In the genomic region with DNA sequence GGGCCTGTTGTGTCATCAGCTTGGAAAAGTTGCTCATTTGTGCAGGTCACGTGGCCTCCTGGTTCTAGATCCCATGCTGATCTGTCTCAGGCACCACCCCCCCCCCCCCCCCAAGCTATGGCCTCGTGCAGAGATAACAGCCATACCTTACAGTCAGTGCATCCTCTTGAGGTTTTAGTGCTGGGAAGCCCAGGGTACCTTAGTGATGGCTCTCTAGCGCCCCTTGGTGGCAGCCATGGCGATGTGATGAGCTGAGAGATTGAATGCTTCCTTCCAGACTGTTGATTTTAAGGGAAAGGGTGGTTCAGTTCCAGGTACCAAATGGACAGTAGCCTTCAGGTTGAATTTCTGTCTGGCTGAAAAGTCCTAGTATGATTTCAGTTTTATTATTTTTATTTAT, we compare ENCODE assay signal across 8 mouse cellular contexts. TPM values are rescaled to one million over a fixed set of nuclear protein-coding genes. Genes with fewer than 3 reads are reported as not detected.
DNase-seq lines count a peak whose midpoint lies in the region; ATAC-seq and TF ChIP-seq lines count a peak whose summit lies in the region.

No protein-coding gene starts in this region.

- peaks cover 11 to 22% of the 10 kb centered on the region in 2 experiments for H3K36me3 ChIP-seq in MEL (ENCODE audit: control insufficient read depth in 1 of 2, insufficient read depth in 2 of 2, low read length in 2 of 2)
- no peaks in the 10 kb centered on the region for H3K36me3 ChIP-seq in forebrain, embryonic 11.5 days (ENCODE audit: control insufficient read depth, insufficient read depth, low read length)
- H3K36me3 ChIP-seq in heart, postnatal 0 days (replicated peaks; ENCODE audit: control insufficient read depth, insufficient read depth, low read length), result peaks cover 27% of the 10 kb centered on the region
- peaks cover 7% of the 10 kb centered on the region; the same call in 1 of the 2 replicates for H3K36me3 ChIP-seq in liver, embryonic 15.5 days (replicated peaks)

- ATAC-seq in forebrain, embryonic 11.5 days (replicated peaks; ENCODE audit: low FRiP score), result 0 out of 2 replicates have a peak, but pooled peaks have one; percentile 46
- ATAC-seq in heart, postnatal 0 days (ENCODE audit: insufficient read depth, low read depth), result 0 out of 2 replicates have a peak, but pooled peaks have one; percentile 37
- 0 out of 2 replicates have a peak, but pooled peaks have one; percentile 32 for ATAC-seq in liver, embryonic 15.5 days (ENCODE audit: insufficient read depth)
- 0 out of 2 replicates have a peak, but pooled peaks have one; percentile 28 for ATAC-seq in neutrophil, adult 5-6 weeks (ENCODE audit: extremely low read depth, insufficient number of reproducible peaks, low FRiP score, poor library complexity, severe bottlenecking)

- H3K4me2 ChIP-seq in forebrain, embryonic 11.5 days (ENCODE audit: low read depth, low read length, severe bottlenecking), result no peak overlapping the region
- no peak overlapping the region for H3K4me2 ChIP-seq in heart, postnatal 0 days (ENCODE audit: low read depth, low read length)
- no peak overlapping the region for H3K4me2 ChIP-seq in liver, embryonic 15.5 days

- peak; percentile 89 for TF ChIP-seq CTCF in MEL (IDR thresholded peaks at IDR 0.05 in 2 of 3, conservative IDR thresholded peaks at IDR 0.05 in 1 of 3; ENCODE audit: control insufficient read depth in 1 of 3, insufficient read depth in 1 of 3, low read depth in 2 of 3, low read length in 3 of 3, poor library complexity in 1 of 3, severe bottlenecking in 1 of 3)
- TF ChIP-seq CTCF in heart, postnatal 0 days (IDR thresholded peaks at IDR 0.05; ENCODE audit: low read depth), result peak; percentile 96

- peaks cover 2 to 20% of the 10 kb centered on the region in 2 experiments for H3K4me1 ChIP-seq in MEL (ENCODE audit: control insufficient read depth in 1 of 2, insufficient read depth in 2 of 2, low read length in 2 of 2)
- H3K4me1 ChIP-seq in forebrain, embryonic 11.5 days (replicated peaks; ENCODE audit: control insufficient read depth, insufficient read depth, low read length), result peaks cover 8% of the 10 kb centered on the region; the same call in 1 of the 2 replicates
- peaks cover 26% of the 10 kb centered on the region for H3K4me1 ChIP-seq in heart, postnatal 0 days (ENCODE audit: control insufficient read depth, insufficient read depth)
- peaks cover 18% of the 10 kb centered on the region for H3K4me1 ChIP-seq in liver, embryonic 15.5 days (replicated peaks)

- no peak overlapping the region for H3K4me3 ChIP-seq in MEL (ENCODE audit: control insufficient read depth in 1 of 2, insufficient read depth in 1 of 2, low read depth in 2 of 2, low read length in 2 of 2)
- H3K4me3 ChIP-seq in forebrain, embryonic 11.5 days (ENCODE audit: low read depth, low read length), result no peak overlapping the region
- H3K4me3 ChIP-seq in heart, postnatal 0 days (ENCODE audit: low read depth, low read length), result no peak overlapping the region
- H3K4me3 ChIP-seq in liver, embryonic 15.5 days (replicated peaks), result no peak overlapping the region

- peak; percentile 83 for TF ChIP-seq RAD21 in MEL (IDR thresholded peaks at IDR 0.05; ENCODE audit: low read depth, low read length)

- H3K27me3 ChIP-seq in MEL (ENCODE audit: control insufficient read depth in 1 of 2, insufficient read depth in 2 of 2, low read length in 2 of 2), result no peaks in the 10 kb centered on the region
- H3K27me3 ChIP-seq in forebrain, embryonic 11.5 days (ENCODE audit: control insufficient read depth, insufficient read depth, low read length), result no peaks in the 10 kb centered on the region
- H3K27me3 ChIP-seq in heart, postnatal 0 days (ENCODE audit: control insufficient read depth, insufficient read depth, low read length), result no peaks in the 10 kb centered on the region
- H3K27me3 ChIP-seq in liver, embryonic 15.5 days, result no peaks in the 10 kb centered on the region

- peak; percentile 82 for DNase-seq in MEL (ENCODE audit: low read depth, low spot score)
- peak; percentile 72 for DNase-seq in c-Kit-positive CD71-positive TER-119-negative erythroid progenitor cells, embryonic 14.5 days (ENCODE audit: low read depth)
- DNase-seq in forebrain, embryonic 11.5 days (ENCODE audit: low spot score), result peak; percentile 86
- peak; percentile 77 for DNase-seq in heart, postnatal 0 days (ENCODE audit: low spot score)
- peak; percentile 82 to 86 for DNase-seq in kidney, postnatal 25 days
- DNase-seq in urinary bladder, postnatal 36 days (ENCODE audit: low spot score in 2 of 2), result peak; percentile 62 to 67

- TF ChIP-seq POLR2A in MEL (IDR thresholded peaks at IDR 0.05; ENCODE audit: control insufficient read depth in 1 of 2, insufficient read depth in 1 of 2, low read depth in 1 of 2, low read length in 2 of 2, poor library complexity in 1 of 2), result no peak

- H3K9me3 ChIP-seq in MEL (replicated peaks; ENCODE audit: insufficient read depth, low read length), result no peaks in the 10 kb centered on the region
- no peaks in the 10 kb centered on the region for H3K9me3 ChIP-seq in forebrain, embryonic 11.5 days (ENCODE audit: control insufficient read depth, low read length)
- H3K9me3 ChIP-seq in heart, postnatal 0 days (replicated peaks; ENCODE audit: control insufficient read depth, low read length), result no peaks in the 10 kb centered on the region
- H3K9me3 ChIP-seq in liver, embryonic 15.5 days (replicated peaks), result no peaks in the 10 kb centered on the region

- H3K9ac ChIP-seq in MEL (ENCODE audit: control insufficient read depth, low read depth, low read length, poor library complexity, severe bottlenecking), result no peak overlapping the region
- H3K9ac ChIP-seq in forebrain, embryonic 11.5 days (ENCODE audit: low read length), result no peak overlapping the region
- no peak overlapping the region for H3K9ac ChIP-seq in heart, postnatal 0 days (replicated peaks; ENCODE audit: low read depth, low read length)
- H3K9ac ChIP-seq in liver, embryonic 15.5 days, result no peak overlapping the region

- 0 out of 4 replicates have a peak, but pooled peaks of 1 of the 2 experiments have one; percentile 3 for TF ChIP-seq EP300 in MEL (IDR thresholded peaks at IDR 0.05; ENCODE audit: low read depth in 1 of 2, low read length in 2 of 2)
- no peak for TF ChIP-seq EP300 in heart, postnatal 0 days (IDR thresholded peaks at IDR 0.05; ENCODE audit: low read depth)

- no peaks in the 10 kb centered on the region for H3K79me2 ChIP-seq in MEL (ENCODE audit: control insufficient read depth, insufficient read depth, low read length, poor library complexity)

- no peak overlapping the region for H3K27ac ChIP-seq in MEL (ENCODE audit: control insufficient read depth, low read depth, low read length)
- no peak overlapping the region for H3K27ac ChIP-seq in forebrain, embryonic 11.5 days (ENCODE audit: low read depth, low read length)
- no peak overlapping the region for H3K27ac ChIP-seq in heart, postnatal 0 days (ENCODE audit: low read depth)
- H3K27ac ChIP-seq in liver, embryonic 15.5 days (replicated peaks), result no peak overlapping the region

- 7% methylated on average over 4 of the region's 4 CpGs for WGBS in forebrain, embryonic 11.5 days
- WGBS in heart, postnatal 0 days, result 12% methylated on average over 4 of the region's 4 CpGs
- 7% methylated on average over 4 of the region's 4 CpGs for WGBS in liver, embryonic 15.5 days (ENCODE audit: insufficient replicate concordance)

TF ChIP-seq in MEL, 35 proteins besides CTCF, POLR2A, EP300 and RAD21:
- TF ChIP-seq MAFK (IDR thresholded peaks at IDR 0.05; ENCODE audit: borderline replicate concordance, low read depth, low read length) (no peak), RCOR1 (IDR thresholded peaks at IDR 0.05; ENCODE audit: low read depth, low read length) (0 out of 2 replicates have a peak, but pooled peaks have one; percentile 35), ELF1 (IDR thresholded peaks at IDR 0.05; ENCODE audit: low read depth, low read length) (no peak), USF1 (IDR thresholded peaks at IDR 0.05; ENCODE audit: low read depth, low read length) (peak; percentile 59), TCF12 (IDR thresholded peaks at IDR 0.05; ENCODE audit: low read depth, low read length) (no peak), MEF2A (IDR thresholded peaks at IDR 0.05; ENCODE audit: extremely low read depth, insufficient replicate concordance, low read depth, low read length, poor library complexity, severe bottlenecking) (no peak), BHLHE40 (IDR thresholded peaks at IDR 0.05; ENCODE audit: borderline replicate concordance, low read depth, low read length) (peak; percentile 46; the same call in 1 of the 2 replicates), ZC3H11A (IDR thresholded peaks at IDR 0.05; ENCODE audit: low read depth, low read length) (peak; percentile 83), ZMIZ1 (IDR thresholded peaks at IDR 0.05; ENCODE audit: low read depth, low read length) (no peak), USF2 (IDR thresholded peaks at IDR 0.05; ENCODE audit: borderline replicate concordance in 1 of 2, insufficient read depth in 1 of 2, low read depth in 1 of 2, low read length in 2 of 2) (no peak), MXI1 (IDR thresholded peaks at IDR 0.05; ENCODE audit: low read depth, low read length) (no peak), SIN3A (IDR thresholded peaks at IDR 0.05; ENCODE audit: low read length) (peak; percentile 44; the same call in 1 of the 2 replicates), CHD1 (IDR thresholded peaks at IDR 0.05; ENCODE audit: low read depth, low read length) (no peak), TAL1 (IDR thresholded peaks at IDR 0.05; ENCODE audit: low read length) (no peak), E2F4 (IDR thresholded peaks at IDR 0.05; ENCODE audit: borderline replicate concordance, low read depth, low read length) (no peak), UBTF (IDR thresholded peaks at IDR 0.05; ENCODE audit: borderline replicate concordance, insufficient read depth, low read depth, low read length) (no peak), SMC3 (IDR thresholded peaks at IDR 0.05; ENCODE audit: low read depth, low read length) (peak; percentile 90), HCFC1 (IDR thresholded peaks at IDR 0.05; ENCODE audit: low read depth, low read length) (no peak), JUND (IDR thresholded peaks at IDR 0.05; ENCODE audit: low read depth, low read length) (no peak)

RNA-seq across cellular contexts. Expression of a gene that starts 32.2 kb away (rescaled TPM):
- total RNA-seq in MEL (2012; rRNA removed), result 43.8 and 46.0 TPM in 2 replicates
- 10 to 100 TPM; 46.4 to 47.3 TPM for polyA plus RNA-seq in MEL (2012; ENCODE audit: insufficient read depth in 1 of 2, insufficient read length in 2 of 2, low read depth in 1 of 2, low replicate concordance in 2 of 2, missing spikeins in 1 of 2)
- 26.3 and 32.8 TPM in 2 replicates for polyA plus RNA-seq in forebrain, embryonic 11.5 days (2014; fragmentation: Nextera tagmentation; extraction: Ambion mirVana)
- total RNA-seq in heart, postnatal 0 days (2014; rRNA removed; ENCODE audit: low replicate concordance), result 60.2 and 66.1 TPM in 2 replicates
- 8.2 and 8.8 TPM in 2 replicates for polyA plus RNA-seq in heart, postnatal 0 days (2015; fragmentation: Nextera tagmentation; extraction: Ambion mirVana)
- polyA plus RNA-seq in liver, embryonic 15.5 days (2015; fragmentation: Nextera tagmentation; extraction: Ambion mirVana), result 3.8 and 4.9 TPM in 2 replicates
- 0.25 TPM in 1 of 2 replicates, not detected in the other for total RNA-seq in neutrophil, adult 5-6 weeks (2017)
